Mouse (Mus musculus): ENCODE measurements around the gene Cit. TPM values are rescaled to one million over a fixed set of nuclear protein-coding genes. Genes with fewer than 3 reads are reported as not detected.

Cit gene
- total and polyA plus RNA-seq, 3 experiments, result 21.5 to 32.9 (median 24.1) TPM

GRCm38 (mm10) chr5:115954549-115954948 is 109.5 kb downstream of the Cit start:
- no peak overlapping the region for H3K9ac ChIP-seq (ENCODE audit: control insufficient read depth, low read depth, low read length, poor library complexity, severe bottlenecking)
- H3K4me1 ChIP-seq (ENCODE audit: control insufficient read depth in 1 of 2, insufficient read depth in 2 of 2, low read length in 2 of 2), result no peaks in the 10 kb centered on the region
- no peak for DNase-seq (ENCODE audit: low read depth, low spot score)
- TF ChIP-seq USF1 (IDR thresholded peaks at IDR 0.05; ENCODE audit: low read depth, low read length), result no peak
- H3K36me3 ChIP-seq (ENCODE audit: control insufficient read depth in 1 of 2, insufficient read depth in 2 of 2, low read length in 2 of 2), result peaks cover 0 to 23% of the 10 kb centered on the region in 2 experiments; a peak in 2 of 4 replicates
- H3K27ac ChIP-seq (ENCODE audit: control insufficient read depth, low read depth, low read length), result no peak overlapping the region
- no peaks in the 10 kb centered on the region for H3K79me2 ChIP-seq (ENCODE audit: control insufficient read depth, insufficient read depth, low read length, poor library complexity)
- H3K9me3 ChIP-seq (replicated peaks; ENCODE audit: insufficient read depth, low read length), result no peaks in the 10 kb centered on the region
- H3K27me3 ChIP-seq (ENCODE audit: control insufficient read depth in 1 of 2, insufficient read depth in 2 of 2, low read length in 2 of 2), result no peaks in the 10 kb centered on the region
- H3K4me3 ChIP-seq (ENCODE audit: control insufficient read depth in 1 of 2, insufficient read depth in 1 of 2, low read depth in 2 of 2, low read length in 2 of 2), result no peak overlapping the region

GRCm38 (mm10) chr5:115955131-115955530 is 110.1 kb downstream of the Cit start:
- H3K27me3 ChIP-seq (ENCODE audit: control insufficient read depth in 1 of 2, insufficient read depth in 2 of 2, low read length in 2 of 2), result no peaks in the 10 kb centered on the region
- TF ChIP-seq EP300 (IDR thresholded peaks at IDR 0.05; ENCODE audit: low read depth in 1 of 2, low read length in 2 of 2) (no peak), MEF2A (IDR thresholded peaks at IDR 0.05; ENCODE audit: extremely low read depth, insufficient replicate concordance, low read depth, low read length, poor library complexity, severe bottlenecking) (no peak)
- no peak overlapping the region for H3K27ac ChIP-seq (ENCODE audit: control insufficient read depth, low read depth, low read length)
- peaks cover 0 to 23% of the 10 kb centered on the region in 2 experiments; a peak in 2 of 4 replicates for H3K36me3 ChIP-seq (ENCODE audit: control insufficient read depth in 1 of 2, insufficient read depth in 2 of 2, low read length in 2 of 2)
- H3K4me1 ChIP-seq (ENCODE audit: control insufficient read depth in 1 of 2, insufficient read depth in 2 of 2, low read length in 2 of 2), result no peaks in the 10 kb centered on the region
- H3K79me2 ChIP-seq (ENCODE audit: control insufficient read depth, insufficient read depth, low read length, poor library complexity), result no peaks in the 10 kb centered on the region
- no peak overlapping the region for H3K9ac ChIP-seq (ENCODE audit: control insufficient read depth, low read depth, low read length, poor library complexity, severe bottlenecking)
- no peak for DNase-seq (ENCODE audit: low read depth, low spot score)
- H3K9me3 ChIP-seq (replicated peaks; ENCODE audit: insufficient read depth, low read length), result no peaks in the 10 kb centered on the region
- H3K4me3 ChIP-seq (ENCODE audit: control insufficient read depth in 1 of 2, insufficient read depth in 1 of 2, low read depth in 2 of 2, low read length in 2 of 2), result no peak overlapping the region

- TF ChIP-seq MEF2A (IDR thresholded peaks at IDR 0.05; ENCODE audit: extremely low read depth, insufficient replicate concordance, low read depth, low read length, poor library complexity, severe bottlenecking) (no peak), GABPA (IDR thresholded peaks at IDR 0.05; ENCODE audit: low read depth, low read length) (no peak), ZC3H11A (IDR thresholded peaks at IDR 0.05; ENCODE audit: low read depth, low read length) (no peak), MYC (IDR thresholded peaks at IDR 0.05; ENCODE audit: low read depth, low read length) (no peak), TAL1 (IDR thresholded peaks at IDR 0.05; ENCODE audit: low read length) (no peak), CTCF (IDR thresholded peaks at IDR 0.05 in 2 of 3, conservative IDR thresholded peaks at IDR 0.05 in 1 of 3; ENCODE audit: control insufficient read depth in 1 of 3, insufficient read depth in 1 of 3, low read depth in 2 of 3, low read length in 3 of 3, poor library complexity in 1 of 3, severe bottlenecking in 1 of 3) (no peak), POLR2A (IDR thresholded peaks at IDR 0.05; ENCODE audit: control insufficient read depth in 1 of 2, insufficient read depth in 1 of 2, low read depth in 1 of 2, low read length in 2 of 2, poor library complexity in 1 of 2) (no peak)
Observed at GRCm38 (mm10) chr5:115956048-115956447, 111.0 kb downstream of the Cit start.

More at GRCm38 (mm10) chr5:115956048-115956447, 111.0 kb downstream of the Cit start:
- no peaks in the 10 kb centered on the region for H3K9me3 ChIP-seq (replicated peaks; ENCODE audit: insufficient read depth, low read length)
- no peaks in the 10 kb centered on the region for H3K4me1 ChIP-seq (ENCODE audit: control insufficient read depth in 1 of 2, insufficient read depth in 2 of 2, low read length in 2 of 2)
- DNase-seq (ENCODE audit: low read depth, low spot score), result no peak
- no peak overlapping the region for H3K9ac ChIP-seq (ENCODE audit: control insufficient read depth, low read depth, low read length, poor library complexity, severe bottlenecking)
- peaks cover 0 to 19% of the 10 kb centered on the region in 2 experiments; a peak in 2 of 4 replicates for H3K36me3 ChIP-seq (ENCODE audit: control insufficient read depth in 1 of 2, insufficient read depth in 2 of 2, low read length in 2 of 2)
- no peaks in the 10 kb centered on the region for H3K27me3 ChIP-seq (ENCODE audit: control insufficient read depth in 1 of 2, insufficient read depth in 2 of 2, low read length in 2 of 2)
- H3K27ac ChIP-seq (ENCODE audit: control insufficient read depth, low read depth, low read length), result no peak overlapping the region
- no peaks in the 10 kb centered on the region for H3K79me2 ChIP-seq (ENCODE audit: control insufficient read depth, insufficient read depth, low read length, poor library complexity)
- no peak overlapping the region for H3K4me3 ChIP-seq (ENCODE audit: control insufficient read depth in 1 of 2, insufficient read depth in 1 of 2, low read depth in 2 of 2, low read length in 2 of 2)

Data from MEL (cell line).